Mouse (Mus musculus): ENCODE data around the gene Aoah. TPM values are rescaled to one million over a fixed set of nuclear protein-coding genes. Genes with fewer than 3 reads are reported as not detected.

The Aoah gene
- total RNA-seq (2018; cell fraction: chromatin; rRNA removed), result 1,000 to 10,000 TPM in 13 of 26 experiments, 100 to 1,000 TPM in 13; 223 to 2,288 (median 1,214) TPM
- total RNA-seq (2018; cell fraction: cytosol; rRNA removed), result 100 to 1,000 TPM in 23 of 26 experiments, 10 to 100 TPM in 3; 84.8 to 485 (median 253) TPM
- total RNA-seq (2018; cell fraction: nucleus; rRNA removed), result 1,000 to 10,000 TPM in 14 of 26 experiments, 100 to 1,000 TPM in 12; 269 to 1,709 (median 1,059) TPM
- 52.1 to 164 TPM (median 86.0 TPM) in 3 replicates for polyA plus RNA-seq (2018)

DNA sequence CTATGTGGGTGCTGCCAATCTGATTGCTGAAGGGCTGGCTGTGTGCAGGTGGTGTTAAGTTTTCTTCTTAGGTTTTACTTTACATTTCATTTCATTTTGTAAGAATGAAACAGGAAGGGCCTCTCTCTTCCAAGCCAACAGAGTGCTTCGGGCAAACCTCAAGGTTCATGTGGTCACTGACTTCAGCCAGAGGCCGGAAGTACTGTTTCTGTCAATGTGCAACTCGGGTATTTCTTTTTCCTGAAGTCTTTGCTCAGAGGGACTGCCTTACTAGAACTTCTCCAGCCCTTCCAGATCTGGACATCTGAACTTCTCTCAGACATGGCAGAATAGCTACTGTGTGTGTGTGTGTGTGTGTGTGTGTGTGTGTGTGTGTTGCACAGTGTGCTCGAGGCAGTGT lies at the start of gene Aoah:
TSS of gene Aoah (plus strand) at position 213 of the 400 bp plus-strand sequence.
- 4% methylated on average over 4 of the region's 4 CpGs for WGBS (ENCODE audit: missing documents)
- H3K27ac ChIP-seq, result peak within 1 kb of the TSS; percentile 95
- peak within 1 kb of the TSS; percentile 56 for H3K4me3 ChIP-seq (ENCODE audit: inconsistent target)
- peaks cover 44% of the 10 kb centered on the region for H3K79me2 ChIP-seq (ENCODE audit: inconsistent target)
- no peaks in the 10 kb centered on the region for H3K36me3 ChIP-seq (ENCODE audit: inconsistent target)

DNA sequence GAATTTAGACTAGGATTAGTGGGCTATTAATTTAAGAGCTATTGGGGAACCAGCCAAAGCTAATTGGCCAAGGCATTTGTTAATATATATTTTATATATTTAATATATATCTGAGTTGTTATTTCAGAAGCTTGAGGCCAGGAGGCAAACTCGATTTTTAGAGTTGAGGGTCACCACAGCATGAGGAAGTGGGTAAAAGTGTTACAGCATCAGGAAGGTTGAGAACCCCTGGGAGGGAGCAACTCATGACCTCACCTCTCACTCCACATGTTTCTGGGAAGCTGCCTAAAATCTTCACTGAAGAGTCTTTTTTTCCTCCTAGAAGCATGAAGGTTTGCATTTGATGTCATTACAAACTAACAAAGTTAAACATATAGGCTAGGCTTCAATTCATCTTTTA lies 39.1 kb upstream of the Aoah start:
- H3K4me3 ChIP-seq (ENCODE audit: inconsistent target), result no peak overlapping the region
- WGBS (ENCODE audit: missing documents), result 7% methylated on average over 1 of the region's 1 CpGs
- no peaks in the 10 kb centered on the region for H3K36me3 ChIP-seq (ENCODE audit: inconsistent target)
- H3K79me2 ChIP-seq (ENCODE audit: inconsistent target), result no peaks in the 10 kb centered on the region
- no peak overlapping the region for H3K27ac ChIP-seq

DNA sequence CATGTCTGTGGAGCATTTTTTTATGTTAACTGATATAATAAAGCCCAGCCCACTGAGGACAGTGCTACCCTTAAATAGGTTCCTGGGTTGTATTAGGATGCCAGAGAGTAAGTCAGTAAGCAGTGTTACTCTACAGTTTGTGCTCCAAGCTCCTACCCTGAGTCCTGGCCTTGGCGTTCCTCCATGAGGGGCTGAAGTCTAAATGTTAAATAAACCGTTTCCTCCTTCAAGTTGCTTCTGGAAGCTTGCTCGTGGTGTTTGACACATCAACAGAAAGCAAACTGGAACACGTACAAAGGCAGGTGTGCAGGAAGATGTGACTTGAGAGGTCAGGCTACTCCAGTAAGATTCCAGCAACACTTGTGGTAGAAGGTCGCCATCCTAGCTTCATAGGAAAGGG lies 10.3 kb upstream of the Aoah start:
- Histone ChIP-seq H3K79me2 (ENCODE audit: inconsistent target) (no peaks in the 10 kb centered on the region), H3K27ac (peak overlapping the region; percentile 24; the same call in 1 of the 2 replicates), H3K36me3 (ENCODE audit: inconsistent target) (no peaks in the 10 kb centered on the region), H3K4me3 (ENCODE audit: inconsistent target) (no peak overlapping the region)
- WGBS (ENCODE audit: missing documents), result 85% methylated on average over 5 of the region's 5 CpGs

DNA sequence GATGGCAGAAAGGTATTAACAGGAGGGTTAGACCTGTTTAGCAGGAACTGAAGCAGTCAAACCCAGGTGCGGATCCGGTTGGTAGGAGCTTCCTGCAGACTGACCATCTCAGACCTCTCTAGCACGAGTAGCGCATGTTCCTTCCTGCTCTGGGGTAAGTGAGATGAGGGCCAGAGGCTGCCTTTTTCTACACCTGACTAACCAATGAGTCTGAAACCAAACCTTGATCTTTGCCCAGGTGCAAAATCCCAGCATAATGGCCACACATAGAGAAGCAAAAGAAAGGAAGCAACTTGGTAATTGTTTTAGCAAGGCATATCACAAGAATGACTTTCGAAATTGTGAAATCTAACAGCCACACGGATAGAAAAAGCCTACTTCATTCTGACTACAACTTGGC lies 9.9 kb upstream of the Aoah start:
- WGBS (ENCODE audit: missing documents), result 62% methylated on average over 6 of the region's 6 CpGs
- Histone ChIP-seq H3K79me2 (ENCODE audit: inconsistent target) (no peaks in the 10 kb centered on the region), H3K27ac (peak overlapping the region; percentile 24; the same call in 1 of the 2 replicates), H3K36me3 (ENCODE audit: inconsistent target) (no peaks in the 10 kb centered on the region), H3K4me3 (ENCODE audit: inconsistent target) (no peak overlapping the region)

DNA sequence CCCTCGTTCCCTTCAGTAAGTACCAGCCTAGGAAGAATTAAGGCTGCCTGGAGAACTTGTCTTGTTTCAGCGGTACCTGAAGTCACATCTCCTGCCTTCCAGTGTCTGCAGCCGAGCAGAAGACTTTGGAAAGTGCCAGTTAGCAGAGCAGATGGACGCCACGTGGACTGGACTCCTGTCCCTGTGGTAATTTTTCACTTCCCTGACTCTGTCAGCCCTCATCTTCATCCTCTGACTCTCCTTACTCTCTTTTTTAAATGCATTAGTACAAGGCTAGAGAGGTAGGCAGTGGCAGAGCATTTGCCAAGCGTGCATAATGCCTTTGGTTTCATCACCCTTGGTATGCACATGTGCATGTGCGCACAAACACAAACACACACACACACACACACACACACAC lies 8.0 kb upstream of the Aoah start:
- 94% methylated on average over 7 of the region's 7 CpGs for WGBS (ENCODE audit: missing documents)
- Histone ChIP-seq H3K79me2 (ENCODE audit: inconsistent target) (no peaks in the 10 kb centered on the region), H3K4me3 (ENCODE audit: inconsistent target) (no peak overlapping the region), H3K36me3 (ENCODE audit: inconsistent target) (no peaks in the 10 kb centered on the region), H3K27ac (peak overlapping the region; percentile 92)

DNA sequence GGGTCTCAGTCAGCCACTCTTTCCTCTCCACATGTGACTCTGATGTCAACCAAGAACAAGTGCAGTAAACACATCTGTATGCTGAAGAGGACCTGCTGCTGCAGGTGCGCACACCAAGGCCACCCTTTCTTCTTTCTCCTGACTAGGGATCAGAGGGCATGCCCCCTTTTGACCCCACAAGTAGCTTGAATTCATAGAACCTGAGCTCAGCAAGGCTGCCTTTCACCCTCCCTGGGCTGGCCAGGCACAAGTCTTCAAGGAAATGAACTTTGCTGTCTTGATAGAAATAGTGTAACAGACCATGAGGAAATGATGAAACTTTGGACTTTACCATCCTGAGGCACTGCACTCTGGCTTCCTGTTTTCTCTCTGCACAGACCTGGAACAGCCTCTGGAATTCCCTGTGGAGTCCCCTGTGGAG lies 7.1 kb upstream of the Aoah start:
- no peak overlapping the region for H3K4me3 ChIP-seq (ENCODE audit: inconsistent target)
- no peaks in the 10 kb centered on the region for H3K79me2 ChIP-seq (ENCODE audit: inconsistent target)
- 88% methylated on average over 1 of the region's 1 CpGs for WGBS (ENCODE audit: missing documents)
- H3K27ac ChIP-seq, result peak overlapping the region; percentile 92
- H3K36me3 ChIP-seq (ENCODE audit: inconsistent target), result no peaks in the 10 kb centered on the region

DNA sequence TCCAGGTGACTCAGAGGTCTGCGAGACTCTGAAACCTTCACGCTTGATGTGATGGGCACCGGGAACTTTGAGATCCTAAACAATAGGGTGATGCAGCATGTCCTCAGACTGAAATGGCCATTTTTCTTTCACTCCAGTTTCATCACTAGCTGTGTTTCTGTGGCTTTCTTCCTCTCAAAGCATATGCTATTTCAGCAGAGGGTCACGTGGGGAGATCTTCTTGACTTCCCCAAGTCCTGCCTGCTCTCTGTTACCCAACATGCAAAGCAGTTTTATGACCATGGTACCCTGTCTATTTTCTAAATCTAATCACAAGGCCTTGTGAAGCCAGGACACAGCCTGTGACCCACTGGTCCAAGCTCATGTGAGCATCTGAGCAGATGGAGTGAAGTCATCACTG lies 6.0 kb upstream of the Aoah start:
- Histone ChIP-seq H3K4me3 (ENCODE audit: inconsistent target) (no peak overlapping the region), H3K27ac (peak overlapping the region; percentile 92), H3K36me3 (ENCODE audit: inconsistent target) (no peaks in the 10 kb centered on the region), H3K79me2 (ENCODE audit: inconsistent target) (no peaks in the 10 kb centered on the region)
- WGBS (ENCODE audit: missing documents), result 60% methylated on average over 4 of the region's 4 CpGs

DNA sequence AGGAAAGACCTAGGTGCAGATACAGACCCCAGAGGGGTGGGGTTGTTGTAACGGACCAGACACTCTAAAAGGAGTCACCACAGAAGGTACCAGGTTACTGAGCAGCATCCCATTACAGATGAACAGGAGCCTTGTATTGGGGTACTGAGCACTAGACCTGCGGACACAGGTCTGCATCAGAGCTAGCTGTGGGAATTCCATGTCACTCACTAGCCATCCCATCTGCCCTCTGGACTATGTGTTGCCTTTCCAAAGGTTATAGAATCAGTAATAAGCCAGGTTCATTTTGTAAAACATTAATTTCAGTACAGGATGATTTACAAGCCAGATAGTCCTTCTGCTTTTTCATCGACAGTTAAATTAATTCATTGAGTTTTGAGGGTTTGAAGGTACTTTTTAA lies 2.7 kb downstream of the Aoah start:
- Histone ChIP-seq H3K79me2 (ENCODE audit: inconsistent target) (peaks cover 72% of the 10 kb centered on the region), H3K36me3 (ENCODE audit: inconsistent target) (peaks cover 9% of the 10 kb centered on the region; the same call in 1 of the 2 replicates), H3K4me3 (ENCODE audit: inconsistent target) (peak overlapping the region; percentile 56; the same call in 1 of the 2 replicates), H3K27ac (peak overlapping the region; percentile 84)
- 87% methylated on average over 3 of the region's 3 CpGs for WGBS (ENCODE audit: missing documents)

DNA sequence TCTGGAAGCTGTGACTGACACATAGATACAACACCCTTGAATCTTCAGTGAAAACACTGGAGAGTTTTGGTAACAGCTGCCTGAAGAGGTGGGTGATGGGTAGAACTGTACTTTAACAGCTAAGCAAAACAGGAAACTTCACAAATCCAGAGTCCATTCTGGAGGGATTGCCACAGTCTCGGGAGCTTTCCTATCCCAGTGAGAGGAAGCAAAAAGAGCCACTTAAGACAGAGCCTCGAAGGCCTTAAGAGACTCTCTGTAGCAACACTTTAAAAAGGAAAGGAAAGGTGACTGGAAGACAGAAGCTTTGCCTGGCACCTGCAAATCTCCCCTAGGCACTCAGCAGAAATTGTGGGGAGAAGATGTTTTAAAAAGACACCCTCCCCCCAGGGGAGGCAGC lies 4.6 kb downstream of the Aoah start:
- Histone ChIP-seq H3K79me2 (ENCODE audit: inconsistent target) (peaks cover 87% of the 10 kb centered on the region), H3K4me3 (ENCODE audit: inconsistent target) (no peak overlapping the region), H3K36me3 (ENCODE audit: inconsistent target) (peaks cover 12% of the 10 kb centered on the region; the same call in 1 of the 2 replicates), H3K27ac (peak overlapping the region; percentile 84)
- 15% methylated on average over 2 of the region's 2 CpGs for WGBS (ENCODE audit: missing documents)

DNA sequence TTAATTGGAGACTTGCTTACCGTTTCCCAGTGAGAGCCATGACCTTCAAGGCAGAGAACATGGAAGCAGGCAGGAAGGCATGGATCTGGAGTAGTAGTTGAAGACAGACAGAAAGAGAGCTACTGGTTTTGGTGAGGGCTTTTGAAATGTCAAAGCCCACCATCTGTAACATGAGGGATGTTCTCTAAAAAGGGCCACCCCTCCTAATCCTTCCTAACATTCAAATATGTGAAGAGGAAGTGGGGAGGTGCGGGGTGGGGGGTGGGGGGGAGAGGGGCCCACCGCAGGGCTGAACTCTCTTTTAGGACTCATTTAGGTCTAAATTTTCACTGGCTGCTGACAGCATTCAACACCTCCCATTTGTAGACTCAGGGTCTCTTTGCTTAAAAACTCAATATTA lies 5.9 kb downstream of the Aoah start:
- Histone ChIP-seq H3K79me2 (ENCODE audit: inconsistent target) (peaks cover 92% of the 10 kb centered on the region), H3K36me3 (ENCODE audit: inconsistent target) (peaks cover 12% of the 10 kb centered on the region; the same call in 1 of the 2 replicates), H3K4me3 (ENCODE audit: inconsistent target) (no peak overlapping the region), H3K27ac (no peak overlapping the region)
- 54% methylated on average over 2 of the region's 3 CpGs for WGBS (ENCODE audit: missing documents)

DNA sequence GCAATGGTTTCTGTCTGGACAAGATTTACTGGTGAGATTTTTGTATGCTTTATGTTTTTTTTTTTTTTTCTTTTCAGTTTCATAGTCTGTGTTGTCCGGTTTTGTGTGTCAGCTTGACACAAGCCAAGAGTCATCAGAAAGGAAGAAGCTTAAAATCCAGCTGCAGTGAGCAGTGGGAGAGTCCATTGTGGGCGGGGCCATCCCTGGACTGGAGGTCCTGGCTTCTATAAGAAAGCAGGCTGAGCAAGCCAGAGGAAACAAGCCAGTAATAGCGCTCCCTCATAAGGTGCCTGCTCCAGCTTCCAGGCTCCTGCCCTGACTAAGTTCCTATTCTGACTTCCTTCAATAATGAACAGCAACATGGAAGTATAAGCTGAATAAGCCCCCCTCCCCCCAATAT lies 6.7 kb downstream of the Aoah start:
- H3K27ac ChIP-seq, result no peak overlapping the region
- peaks cover 92% of the 10 kb centered on the region for H3K79me2 ChIP-seq (ENCODE audit: inconsistent target)
- no peak overlapping the region for H3K4me3 ChIP-seq (ENCODE audit: inconsistent target)
- 59% methylated on average over 3 of the region's 3 CpGs for WGBS (ENCODE audit: missing documents)
- H3K36me3 ChIP-seq (ENCODE audit: inconsistent target), result peaks cover 12% of the 10 kb centered on the region; the same call in 1 of the 2 replicates

DNA sequence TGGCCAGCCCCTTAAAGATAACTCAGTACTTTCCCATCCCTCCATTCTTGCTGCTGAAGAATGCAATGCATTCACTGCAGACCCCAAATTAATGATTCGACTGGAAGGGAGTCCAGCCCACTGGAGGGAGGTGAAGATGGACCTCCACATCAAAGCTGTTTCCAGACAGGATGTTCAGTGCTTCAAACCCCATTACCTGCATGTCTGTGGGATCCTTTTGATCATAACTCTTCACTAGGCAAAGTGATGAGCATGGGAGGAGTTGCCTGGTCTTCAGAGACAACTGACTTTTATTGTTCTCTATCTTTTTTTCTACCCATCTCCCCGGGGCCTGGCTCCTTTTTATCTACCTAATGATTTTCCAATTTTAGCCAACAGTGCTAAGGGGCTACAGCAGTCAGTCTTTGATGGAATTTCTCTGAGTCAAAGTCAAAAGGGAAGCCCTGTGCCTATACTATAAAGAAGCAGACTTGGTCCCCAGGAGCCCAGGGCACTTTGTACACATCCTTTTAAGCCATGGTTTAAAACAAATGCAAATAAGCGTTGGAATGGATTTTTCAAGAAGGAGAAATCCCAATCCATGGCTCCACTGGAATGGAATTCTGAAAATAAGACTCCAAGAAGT lies 18.0 kb downstream of the Aoah start:
- H3K4me3 ChIP-seq (ENCODE audit: inconsistent target), result no peak overlapping the region
- peaks cover 40% of the 10 kb centered on the region; the same call in 1 of the 2 replicates for H3K36me3 ChIP-seq (ENCODE audit: inconsistent target)
- 92% methylated on average over 3 of the region's 3 CpGs for WGBS (ENCODE audit: missing documents)
- peaks cover 91% of the 10 kb centered on the region for H3K79me2 ChIP-seq (ENCODE audit: inconsistent target)
- H3K27ac ChIP-seq, result no peak overlapping the region

DNA sequence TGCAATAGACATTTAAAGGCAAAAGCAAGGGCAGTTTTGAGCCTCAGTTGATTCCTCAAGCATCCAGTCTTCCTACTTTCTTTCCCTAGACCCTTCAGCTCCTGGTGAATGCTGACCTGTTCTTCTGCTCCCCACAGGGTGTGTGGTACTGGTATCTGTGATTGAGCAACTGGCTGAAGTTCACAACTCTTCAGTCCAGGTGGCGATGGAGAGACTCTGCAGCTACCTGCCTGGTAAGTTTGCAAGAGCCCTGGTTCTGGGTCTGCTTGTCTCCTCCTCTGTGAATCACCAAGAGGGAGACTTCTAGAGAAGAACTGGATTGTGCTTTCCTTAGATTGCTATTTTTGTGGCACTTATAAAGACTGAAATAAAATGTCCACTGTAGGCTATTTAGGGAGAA lies 22.5 kb downstream of the Aoah start:
- Histone ChIP-seq H3K36me3 (ENCODE audit: inconsistent target) (peaks cover 56% of the 10 kb centered on the region), H3K27ac (no peak overlapping the region), H3K4me3 (ENCODE audit: inconsistent target) (no peak overlapping the region), H3K79me2 (ENCODE audit: inconsistent target) (peaks cover 68% of the 10 kb centered on the region; the same call in 1 of the 2 replicates)
- whole genome bisulfite sequencing (ENCODE audit: missing documents), result 89% methylated on average over 1 of the region's 1 CpGs

DNA sequence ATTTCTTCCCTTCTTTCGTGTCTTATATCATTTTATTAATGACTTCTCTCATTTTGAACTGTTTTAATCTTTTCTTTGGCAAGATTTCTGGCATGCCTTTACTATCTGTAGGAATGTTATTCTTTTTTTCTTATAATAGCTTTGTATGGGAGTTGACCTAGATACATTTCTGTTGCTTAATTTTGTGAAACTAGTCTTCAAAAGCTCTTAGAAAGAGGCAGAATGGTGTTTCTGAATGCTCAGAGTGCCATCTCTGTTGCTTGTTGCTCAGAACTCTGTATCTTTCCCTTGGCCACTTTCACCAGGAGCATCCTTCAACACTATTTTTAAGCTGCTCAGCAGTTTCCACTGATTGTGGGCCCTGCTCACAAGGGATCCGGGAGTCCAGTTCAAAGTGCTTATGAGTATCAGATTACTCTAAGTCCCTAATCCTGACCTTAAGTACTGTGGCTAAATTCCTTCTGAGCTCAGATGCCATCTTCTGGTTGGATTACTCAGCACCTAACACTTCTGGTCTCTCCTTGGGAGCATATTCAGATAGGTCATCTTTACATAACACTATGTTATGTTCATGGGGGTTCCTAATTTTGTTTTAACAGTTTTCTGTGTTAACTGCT lies 26.9 kb downstream of the Aoah start:
- H3K79me2 ChIP-seq (ENCODE audit: inconsistent target), result peaks cover 26% of the 10 kb centered on the region; the same call in 1 of the 2 replicates
- H3K4me3 ChIP-seq (ENCODE audit: inconsistent target), result no peak overlapping the region
- no peak overlapping the region for H3K27ac ChIP-seq
- WGBS (ENCODE audit: missing documents), result 93% methylated on average over 2 of the region's 2 CpGs
- H3K36me3 ChIP-seq (ENCODE audit: inconsistent target), result peaks cover 71% of the 10 kb centered on the region

DNA sequence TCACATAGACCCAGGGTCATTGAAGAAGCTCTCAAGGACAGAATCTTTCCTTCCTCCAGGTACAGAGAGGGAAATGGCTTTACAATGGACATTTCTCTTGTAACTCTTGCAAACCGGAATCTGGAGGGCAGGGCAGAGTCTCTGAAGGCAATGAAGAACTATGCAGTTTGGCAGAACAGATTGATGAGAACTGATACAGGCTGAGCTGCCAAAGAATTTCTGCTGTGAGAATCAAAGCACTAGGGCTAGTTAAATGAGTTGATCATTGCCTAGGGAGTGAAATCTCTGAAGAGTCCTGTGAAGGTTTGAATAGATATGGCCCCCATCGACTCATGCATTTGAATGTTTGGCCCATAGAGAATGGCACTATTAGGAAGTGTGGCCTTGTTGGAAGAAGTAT lies 34.8 kb downstream of the Aoah start:
- Histone ChIP-seq H3K79me2 (ENCODE audit: inconsistent target) (peaks cover 8% of the 10 kb centered on the region; the same call in 1 of the 2 replicates), H3K36me3 (ENCODE audit: inconsistent target) (peaks cover 54% of the 10 kb centered on the region)
- 92% methylated on average over 2 of the region's 2 CpGs for WGBS (ENCODE audit: missing documents)

More for the DNA sequence above, 34.8 kb downstream of the Aoah start:
- no peak overlapping the region for H3K27ac ChIP-seq
- no peak overlapping the region for H3K4me3 ChIP-seq (ENCODE audit: inconsistent target)

Measured in macrophage (primary cell).